Mouse (Mus musculus) heart, adult 8-10 months (tissue): ENCODE results near the gene Mrps24. TPM values are rescaled to one million over a fixed set of nuclear protein-coding genes. Genes with fewer than 3 reads are reported as not detected.

Source experiments
- DNase-seq: peaks from one replicate; pipeline ENCODE4 v3.0.0; 2022; ENCODE audit warnings: low spot score
- total RNA-seq, 4 experiments: library from RNA; stranded (reverse); gene quantifications; 2 replicates each; pipeline ENCODE4 v1.2.4; 2022

Gene Mrps24
- total RNA-seq, 4 experiments from 2014 or later, result 148 to 162 (median 150) TPM

DNA sequence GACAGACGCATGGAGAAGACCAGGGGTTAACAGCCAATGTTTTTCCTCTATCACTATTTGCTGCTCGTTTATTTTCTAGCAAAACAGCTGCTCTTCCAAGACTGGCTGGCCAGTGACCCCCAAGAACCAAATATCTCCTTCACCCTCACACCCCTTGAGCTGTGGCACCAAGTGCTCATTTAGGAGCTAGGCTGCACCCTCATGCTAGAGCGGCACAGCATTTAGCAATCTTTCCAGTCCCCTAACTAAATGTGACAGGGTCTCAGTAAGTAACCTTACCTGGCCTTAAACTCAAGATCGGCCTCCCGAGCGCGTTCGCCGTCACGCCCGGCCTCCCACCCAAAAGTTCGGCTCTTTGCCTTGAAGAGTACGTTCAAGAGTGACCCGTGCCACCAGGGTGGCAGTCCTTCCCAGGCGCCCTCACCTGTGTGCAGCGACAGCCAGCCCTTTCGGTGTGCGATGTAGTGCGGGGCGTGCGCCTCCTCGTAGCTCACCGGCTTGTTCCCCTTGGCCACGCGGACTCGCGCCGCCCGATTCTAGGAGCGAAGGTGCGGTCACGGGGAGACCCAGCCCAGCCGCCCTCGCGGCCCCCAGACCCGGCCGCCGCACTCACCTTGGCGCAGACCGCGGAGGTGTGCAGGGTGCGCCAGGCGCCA lies 8.5 kb downstream of the Mrps24 start:
- no peak for DNase-seq

DNA sequence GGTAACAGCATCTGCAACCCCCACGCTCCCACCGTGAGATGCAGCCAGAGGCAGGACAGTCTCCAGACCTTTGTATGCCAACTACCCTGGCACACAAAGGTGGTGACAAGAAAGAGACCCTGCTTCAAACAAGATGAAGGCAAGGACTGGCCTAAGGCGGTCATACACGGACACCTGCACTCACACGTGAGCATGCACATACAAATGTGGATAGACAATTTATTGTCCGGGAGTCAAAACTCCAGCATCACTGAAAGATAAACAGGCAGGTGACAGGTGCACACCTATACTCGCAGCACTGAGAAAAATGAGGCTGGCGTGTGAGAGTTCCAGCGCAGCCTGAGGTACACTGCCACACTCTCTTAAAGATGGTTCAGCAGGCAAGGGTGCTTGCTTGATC lies 9.5 kb downstream of the Mrps24 start:
- no peak for DNase-seq

DNA sequence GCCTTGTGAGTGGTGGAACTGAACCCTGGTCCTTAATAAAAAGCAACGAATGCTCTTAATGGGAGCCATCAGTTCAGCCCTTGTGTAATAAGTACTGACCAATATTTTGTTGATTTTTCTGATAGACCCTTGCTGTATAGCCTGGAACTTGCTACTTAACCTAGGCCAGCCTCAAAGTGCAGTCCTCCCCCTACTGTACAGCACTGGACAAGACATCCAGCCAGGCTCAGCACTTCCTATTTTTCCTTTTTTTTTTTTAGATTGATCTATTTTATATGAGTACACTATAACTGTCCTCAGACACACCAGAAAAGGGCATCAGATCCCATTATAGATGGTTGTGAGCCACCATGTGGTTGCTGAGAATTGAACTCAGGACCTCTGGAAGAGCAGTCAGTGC lies 12.1 kb downstream of the Mrps24 start:
- DNase-seq, result no peak

DNA sequence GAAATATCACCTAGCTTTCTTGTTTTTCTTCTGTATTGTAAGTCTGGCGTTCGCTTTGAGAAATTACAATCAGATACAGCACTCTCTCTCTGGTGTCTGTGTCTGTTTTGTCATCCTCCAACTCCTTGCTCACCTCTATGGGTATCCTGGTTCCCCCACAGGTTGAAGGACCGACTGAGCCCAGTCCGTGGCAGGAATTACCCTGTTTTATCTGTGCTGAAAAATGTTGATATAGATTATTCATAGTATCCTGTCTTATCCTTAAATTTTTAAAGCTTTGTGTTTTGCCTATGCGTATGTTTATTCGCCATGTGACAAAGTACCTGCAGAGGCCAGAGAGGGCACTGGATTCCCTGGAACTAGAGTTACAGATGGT lies 12.5 kb downstream of the Mrps24 start:
- DNase-seq, result no peak

DNA sequence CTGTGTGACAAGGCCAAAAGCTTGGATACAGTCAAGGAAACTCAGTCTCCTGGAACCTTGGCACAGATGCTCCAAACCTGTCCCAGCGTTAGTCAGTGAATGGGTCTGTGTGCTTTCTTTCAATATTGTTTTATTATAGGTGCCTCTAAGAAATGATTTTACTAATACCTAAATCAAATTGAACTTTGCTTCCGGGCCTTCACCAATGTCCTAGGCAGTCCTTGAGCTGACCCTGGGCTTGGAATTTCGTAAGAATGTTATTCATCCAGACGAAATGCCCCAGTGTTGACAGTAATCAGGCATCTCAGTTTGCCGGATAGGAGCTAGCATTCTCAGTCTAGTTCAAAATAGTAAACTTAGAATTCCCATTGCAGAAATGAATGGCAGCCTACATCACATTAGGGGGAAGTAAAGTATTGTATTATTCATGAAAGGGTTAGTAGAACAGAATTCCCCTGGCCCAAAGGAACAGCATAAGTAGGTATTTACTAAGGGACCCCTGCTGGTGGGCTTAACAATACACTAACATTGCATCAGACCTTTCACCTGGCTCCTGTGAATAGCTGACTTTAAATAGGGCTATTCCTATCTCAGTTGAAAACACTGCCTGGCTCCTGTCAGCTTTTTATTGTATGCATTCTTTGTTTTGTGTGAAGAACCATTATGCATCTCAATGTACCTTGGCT lies 13.1 kb downstream of the Mrps24 start:
- DNase-seq, result no peak

DNA sequence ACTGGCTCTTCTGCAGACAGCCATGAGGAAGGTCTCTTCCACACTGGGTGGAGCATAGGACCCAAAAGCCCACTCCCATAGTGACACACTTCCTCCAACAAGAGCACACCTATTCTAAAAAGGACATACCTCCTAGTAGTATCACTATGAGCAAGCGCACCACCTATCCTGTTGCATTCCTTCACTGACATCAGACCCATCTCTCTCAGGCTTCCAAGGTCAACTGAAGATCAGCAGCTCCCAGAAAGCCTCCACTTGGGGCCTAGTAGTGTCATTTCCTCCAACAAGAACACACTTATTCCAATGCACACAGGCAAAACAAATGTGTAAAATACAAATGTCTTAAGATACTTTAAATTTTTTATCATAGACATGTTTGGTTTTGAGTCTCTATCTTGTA lies 13.7 kb downstream of the Mrps24 start:
- DNase-seq, result no peak

DNA sequence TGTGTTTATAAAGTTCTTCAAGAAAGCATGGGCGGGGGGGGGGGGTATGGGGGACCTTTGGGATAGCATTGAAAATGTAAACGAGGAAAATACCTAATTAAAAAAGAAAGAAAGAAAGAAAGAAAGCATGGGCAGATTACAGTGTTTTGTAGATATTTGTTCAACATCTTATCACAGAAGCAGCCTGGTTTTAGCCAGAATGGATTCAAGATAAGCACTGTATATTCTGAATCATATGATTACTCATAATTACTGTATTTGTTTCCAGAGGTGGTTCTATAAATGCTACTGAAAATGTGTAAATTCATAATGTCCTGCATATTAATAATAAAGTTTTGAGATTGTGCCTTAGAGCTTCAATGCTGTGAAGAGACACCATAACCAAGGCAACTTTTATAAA lies 14.2 kb downstream of the Mrps24 start:
- DNase-seq, result no peak

DNA sequence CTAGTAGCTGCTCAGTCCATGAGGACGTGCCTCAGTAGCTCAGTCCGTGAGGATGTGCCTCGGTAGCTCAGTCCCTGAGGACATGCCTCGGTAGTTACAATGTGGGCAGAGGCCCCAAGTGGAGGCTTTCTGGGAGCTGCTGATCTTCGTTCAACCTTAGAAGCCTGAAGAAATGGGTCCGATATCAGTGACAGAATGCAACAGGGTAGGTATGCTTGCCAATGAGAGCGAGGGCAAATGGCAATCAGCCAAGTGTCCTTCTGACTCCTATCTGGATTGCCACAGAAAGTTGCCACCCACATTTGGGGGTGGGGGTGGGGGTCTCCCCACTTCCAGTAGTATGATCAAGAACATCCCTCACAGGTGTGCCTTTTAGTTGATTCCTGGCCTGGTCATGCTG lies 14.7 kb downstream of the Mrps24 start:
- no peak for DNase-seq

DNA sequence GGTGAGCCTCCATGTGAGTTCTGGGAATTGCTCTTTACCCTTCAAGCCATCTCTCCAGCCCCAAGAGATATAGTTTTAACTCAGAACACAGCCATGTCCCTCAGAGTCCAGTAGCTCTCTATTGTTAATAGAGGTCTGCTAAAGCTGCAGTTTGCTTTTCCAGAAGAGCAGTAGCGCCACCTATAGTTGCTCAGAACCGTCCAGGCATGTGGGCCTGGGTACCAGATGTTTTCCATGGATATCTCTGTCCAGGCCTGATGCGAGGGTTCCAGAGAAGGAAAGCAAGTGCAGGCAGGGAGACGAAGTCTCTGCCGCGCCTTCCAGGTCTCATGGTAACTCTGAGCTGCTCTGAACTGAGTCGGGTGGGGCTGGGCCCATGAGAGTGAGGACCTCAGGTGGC lies 23.7 kb downstream of the Mrps24 start:
- DNase-seq, result no peak

DNA sequence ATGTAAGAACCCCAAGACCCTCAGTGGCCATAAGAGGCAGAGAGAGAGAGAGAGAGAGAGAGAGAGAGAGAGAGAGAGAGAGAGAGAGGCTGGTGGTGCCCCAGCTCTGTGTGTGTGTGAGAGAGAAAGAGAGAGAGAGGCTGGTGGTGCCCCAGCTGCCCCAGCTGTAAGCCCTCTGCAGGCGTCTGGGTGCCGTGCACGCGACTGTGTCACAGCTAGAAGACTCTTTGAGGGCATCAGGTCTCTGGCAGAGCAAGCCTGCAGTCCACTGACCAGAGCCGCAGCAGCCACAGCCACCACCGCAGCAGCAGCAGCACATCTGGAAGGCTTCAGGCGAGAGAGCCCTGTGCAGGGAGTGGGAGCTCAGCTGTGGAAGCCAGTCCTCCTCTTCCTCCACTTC lies 31.2 kb downstream of the Mrps24 start:
- DNase-seq, result no peak

DNA sequence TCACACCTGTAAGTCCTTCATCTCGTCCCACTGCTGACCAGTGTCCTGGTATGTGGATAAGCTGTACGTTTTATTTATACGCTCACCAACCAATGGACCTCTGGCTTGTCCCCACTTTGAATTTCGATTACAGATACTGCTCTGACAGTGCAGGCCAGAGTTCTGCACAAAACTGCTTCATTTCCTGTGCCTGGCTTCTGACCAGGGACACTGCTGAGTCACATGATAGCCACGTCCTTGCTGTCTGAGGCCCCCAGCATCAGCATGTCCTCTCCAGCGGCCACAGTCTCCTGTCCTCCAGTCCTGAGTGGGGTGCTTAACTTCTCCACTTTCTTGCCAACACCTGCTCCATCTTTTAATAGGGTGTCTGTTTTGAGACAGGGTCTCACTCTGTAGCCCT lies 32.9 kb downstream of the Mrps24 start:
- no peak for DNase-seq

Other genes with a start within 250 kb of the Mrps24 start
- gene Xbp1, start 195.0 kb downstream of the Mrps24 start, total RNA-seq, result 10 to 100 TPM; 53.5 to 76.4 (median 71.0) TPM
- gene Ccdc117, start 173.5 kb downstream of the Mrps24 start, total RNA-seq, result 10 to 100 TPM; 19.8 to 27.1 (median 22.6) TPM
- not detected for gene Ankrd36, start 146.0 kb downstream of the Mrps24 start, total RNA-seq
- 10 to 100 TPM; 57.3 to 69.8 (median 58.6) TPM for gene Urgcp, start 46.7 kb upstream of the Mrps24 start, total RNA-seq
- gene Dbnl, start 72.8 kb upstream of the Mrps24 start, total RNA-seq, result 10 to 100 TPM; 26.4 to 33.1 (median 28.8) TPM
- gene Pgam2, start 88.1 kb upstream of the Mrps24 start, total RNA-seq, result 1,000 to 10,000 TPM in 2 of 4 experiments, 100 to 1,000 TPM in 2; 838 to 1,132 (median 977) TPM
- gene Polm, start 122.3 kb upstream of the Mrps24 start, total RNA-seq, result 1 to 10 TPM; 1.8 to 3.3 (median 2.8) TPM
- 10 to 100 TPM; 14.9 to 28.0 (median 19.4) TPM for gene Aebp1, start 146.3 kb upstream of the Mrps24 start, total RNA-seq
- gene Pold2, start 162.6 kb upstream of the Mrps24 start, total RNA-seq, result 10 to 100 TPM; 33.1 to 50.4 (median 39.8) TPM
- gene Myl7, start 183.1 kb upstream of the Mrps24 start, total RNA-seq, result 100 to 1,000 TPM; 455 to 787 (median 725) TPM
- 10 to 100 TPM; 15.2 to 30.8 (median 18.1) TPM for gene Gck, start 234.4 kb upstream of the Mrps24 start, total RNA-seq
- 10 to 100 TPM; 54.8 to 67.3 (median 62.1) TPM for gene Ykt6, start 240.0 kb upstream of the Mrps24 start, total RNA-seq